Mouse (Mus musculus) forebrain, embryonic 13.5 days (tissue): ENCODE data around the gene Uba6. TPM values are rescaled to one million over a fixed set of nuclear protein-coding genes. Genes with fewer than 3 reads are reported as not detected.
A peak's percentile ranks its signal among the peaks of the same experiment; 100 is the strongest.

Experiments
- ATAC-seq: fragments of 200-750 bp; cut with Nextera tagmentation; 2 replicates; pipeline ENCODE4 v1.8.0; 2017
- H3K27ac ChIP-seq: fragments of 300-500 bp; sonication (generic); 2 replicates; pipeline ENCODE4 v1.5.1; 2015; ENCODE audit warnings: inconsistent platforms, mild to moderate bottlenecking, moderate library complexity
- H3K27me3 ChIP-seq: fragments of 300-500 bp; sonication (generic); 2 replicates; pipeline ENCODE4 v1.6.1; 2015; ENCODE audit warnings: mild to moderate bottlenecking, inconsistent platforms
- H3K36me3 ChIP-seq: fragments of 300-500 bp; sonication (generic); 2 replicates; pipeline ENCODE4 v1.6.1; 2015; ENCODE audit warnings: mild to moderate bottlenecking, inconsistent platforms; ENCODE audit not compliant: poor library complexity, severe bottlenecking
- H3K4me1 ChIP-seq: fragments of 300-500 bp; sonication (generic); 2 replicates; pipeline ENCODE4 v1.6.1; 2015; ENCODE audit warnings: inconsistent platforms
- H3K4me2 ChIP-seq: fragments of 300-500 bp; sonication (generic); 2 replicates; pipeline ENCODE4 v1.6.1; 2015; ENCODE audit warnings: inconsistent platforms, mild to moderate bottlenecking, moderate library complexity
- H3K4me3 ChIP-seq: fragments of 300-500 bp; sonication (generic); 2 replicates; pipeline ENCODE4 v1.5.1; 2015; ENCODE audit warnings: mild to moderate bottlenecking, inconsistent platforms
- H3K9ac ChIP-seq: fragments of 300-500 bp; sonication (generic); 2 replicates; pipeline ENCODE4 v1.6.1; 2015; ENCODE audit warnings: mild to moderate bottlenecking, inconsistent platforms
- H3K9me3 ChIP-seq: fragments of 300-500 bp; sonication (generic); replicated peaks from 2 replicates; pipeline ENCODE4 v1.6.1; 2016; ENCODE audit warnings: inconsistent platforms
- WGBS: fragments of 180-500 bp; shearing (Covaris S2); methylation state at CpG from one replicate; pipeline ENCODE4 v1.1.7; 2015; 5-methylcytosine and 5-hydroxymethylcytosine counted together
- polyA plus RNA-seq: library from polyadenylated mRNA; unstranded; fragments of >200 nt; fragmentation: Nextera tagmentation; extraction: Ambion mirVana; gene quantifications from 2 replicates; pipeline ENCODE4 v1.2.1, GENCODE M21; 2015

The Uba6 gene
- polyA plus RNA-seq, 1 experiment from 2014 or later: 12.8 TPM

- no peaks in the 10 kb centered on the region for H3K36me3 ChIP-seq
- no peaks in the 10 kb centered on the region for H3K27me3 ChIP-seq
- no peak for ATAC-seq
- no peak overlapping the region for H3K27ac ChIP-seq
- peaks cover 5% of the 10 kb centered on the region for H3K4me1 ChIP-seq
- H3K9me3 ChIP-seq: no peaks in the 10 kb centered on the region
- no peak overlapping the region for H3K9ac ChIP-seq
- H3K4me2 ChIP-seq: no peak overlapping the region
- no peak overlapping the region for H3K4me3 ChIP-seq
- WGBS: 79% methylated on average over 6 of the region's 6 CpGs
Measured at GRCm38 (mm10) chr5:86069121-86069520, 103.5 kb downstream of the Uba6 start.

DNA sequence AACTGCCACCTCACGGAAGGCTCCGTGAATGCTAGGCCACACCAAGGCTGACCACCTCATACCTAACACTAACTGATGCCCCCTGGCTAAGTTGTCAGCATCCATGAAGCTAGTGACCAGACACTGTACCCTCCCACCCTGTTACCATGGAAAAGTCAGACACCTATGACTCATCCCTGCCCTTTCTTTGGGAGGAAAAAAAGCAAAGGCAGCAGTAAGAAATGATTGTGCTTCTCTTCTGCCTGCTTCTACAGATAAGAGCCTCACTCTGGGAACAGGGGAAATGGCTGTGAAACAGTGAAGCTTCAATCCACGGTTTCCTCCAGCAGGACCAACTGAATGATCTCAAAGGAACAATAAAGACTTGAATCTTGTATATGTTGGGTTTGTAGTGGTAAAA, 104.2 kb downstream of the Uba6 start:
- Histone ChIP-seq H3K9ac (no peak overlapping the region), H3K36me3 (no peaks in the 10 kb centered on the region), H3K27me3 (no peaks in the 10 kb centered on the region), H3K4me3 (no peak overlapping the region), H3K4me2 (no peak overlapping the region), H3K27ac (no peak overlapping the region), H3K9me3 (no peaks in the 10 kb centered on the region), H3K4me1 (peaks cover 11% of the 10 kb centered on the region)
- no peak for ATAC-seq
- WGBS: 88% methylated on average over 3 of the region's 3 CpGs

- Histone ChIP-seq H3K9me3 (no peaks in the 10 kb centered on the region), H3K4me1 (peaks cover 17% of the 10 kb centered on the region), H3K27me3 (no peaks in the 10 kb centered on the region), H3K4me2 (peak overlapping the region; percentile 63), H3K27ac (no peak overlapping the region), H3K4me3 (peak overlapping the region; percentile 83), H3K36me3 (no peaks in the 10 kb centered on the region), H3K9ac (peak overlapping the region; percentile 43)
- 1% methylated on average over 17 of the region's 17 CpGs for WGBS
- ATAC-seq: peak; percentile 52
Measured at GRCm38 (mm10) chr5:86066551-86066929, 106.1 kb downstream of the Uba6 start.

DNA sequence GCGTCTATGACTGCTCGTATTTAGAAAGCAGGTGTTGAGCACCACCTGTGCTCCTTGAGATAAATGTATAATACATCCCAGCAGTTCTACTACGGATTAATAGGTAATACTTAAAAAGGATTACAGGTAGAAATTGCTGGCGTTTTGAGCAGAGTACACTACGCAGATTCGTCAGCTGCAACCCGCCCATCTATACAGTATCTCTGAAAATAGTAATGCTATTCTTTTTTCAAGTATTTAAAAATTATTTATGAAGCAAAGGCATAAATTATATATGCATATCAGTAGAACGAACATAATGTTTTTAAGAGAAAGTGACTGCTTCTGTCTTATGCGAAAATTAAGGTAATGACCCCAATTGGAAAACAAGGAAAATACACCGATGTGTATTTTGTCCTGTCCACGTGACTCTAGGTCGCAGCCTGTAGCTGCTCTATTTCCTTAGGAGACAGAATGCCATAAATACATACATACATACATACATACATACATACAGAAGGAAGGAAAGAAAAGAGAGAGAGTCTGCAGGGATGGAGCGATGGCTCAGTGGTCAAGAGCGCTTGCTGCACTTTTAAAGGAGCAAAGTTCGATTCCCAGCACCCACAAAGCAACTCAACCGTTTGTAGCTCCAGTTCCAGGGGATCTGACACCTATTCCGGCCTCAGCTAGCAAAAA, 106.6 kb downstream of the Uba6 start:
- peak overlapping the region; percentile 75 for H3K27ac ChIP-seq
- under 1% methylated on average over 17 of the region's 17 CpGs for WGBS
- no peaks in the 10 kb centered on the region for H3K36me3 ChIP-seq
- peak overlapping the region; percentile 83 for H3K4me3 ChIP-seq
- H3K4me2 ChIP-seq: peak overlapping the region; percentile 63
- H3K9me3 ChIP-seq: no peaks in the 10 kb centered on the region
- H3K27me3 ChIP-seq: no peaks in the 10 kb centered on the region
- H3K9ac ChIP-seq: peak overlapping the region; percentile 51
- peaks cover 17% of the 10 kb centered on the region for H3K4me1 ChIP-seq
- ATAC-seq: peak; percentile 34

DNA sequence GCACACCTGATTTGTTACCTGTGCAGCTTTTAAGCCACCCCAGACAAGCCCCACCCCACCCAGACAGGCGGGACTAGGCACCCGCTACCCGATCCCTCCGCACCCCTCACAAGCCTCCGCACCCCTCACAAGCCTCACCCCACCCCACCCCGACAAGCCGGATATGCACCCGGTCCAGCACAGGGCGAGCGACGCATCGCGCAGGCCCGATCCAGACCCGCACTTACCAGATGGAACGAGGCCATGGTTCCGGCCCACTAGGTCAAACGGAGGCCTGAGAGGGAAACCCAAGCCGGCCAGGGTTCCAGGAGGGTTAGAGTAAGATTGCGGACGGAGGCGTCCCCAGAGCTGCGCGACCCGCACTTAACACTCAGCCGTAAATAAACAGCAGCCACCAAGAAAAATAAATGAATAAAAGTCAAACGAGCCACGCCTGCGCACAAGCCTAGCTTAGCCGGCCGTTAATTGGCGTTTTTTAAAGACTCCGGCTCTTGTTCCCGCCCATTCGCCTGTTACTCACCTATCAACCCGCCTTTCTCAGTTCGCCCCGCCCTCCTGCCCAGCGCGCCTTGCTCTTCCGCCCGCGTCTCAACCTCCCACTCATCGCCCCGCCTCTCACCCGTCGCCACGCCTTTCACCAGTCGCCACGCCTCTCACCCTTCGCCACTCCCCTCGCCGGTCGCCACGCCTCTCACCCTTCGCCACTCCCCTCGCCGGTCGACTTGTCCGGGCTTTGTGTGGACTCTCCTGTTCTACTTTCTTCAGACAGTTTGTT, 107.3 kb downstream of the Uba6 start, which contains the start of gene Cenpc1:
Gene Cenpc1, minus strand, starts transcription at position 483 of the 775 bp plus-strand sequence.
- Histone ChIP-seq H3K9ac (peak within 1 kb of the TSS; percentile 81), H3K4me3 (peak within 1 kb of the TSS; percentile 83), H3K4me2 (peak within 1 kb of the TSS; percentile 63), H3K4me1 (peaks cover 17% of the 10 kb centered on the region), H3K36me3 (no peaks in the 10 kb centered on the region), H3K27ac (peak within 1 kb of the TSS; percentile 87), H3K9me3 (no peaks in the 10 kb centered on the region), H3K27me3 (no peaks in the 10 kb centered on the region)
- WGBS: under 1% methylated on average over 60 of the region's 60 CpGs
- peak; percentile 94 for ATAC-seq

GRCm38 (mm10) chr5:86063501-86063900, 109.1 kb downstream of the Uba6 start:
- Histone ChIP-seq H3K4me2 (peak overlapping the region; percentile 63), H3K27ac (no peak overlapping the region), H3K36me3 (peaks cover 4% of the 10 kb centered on the region; the same call in 1 of the 2 replicates), H3K9me3 (no peaks in the 10 kb centered on the region), H3K27me3 (no peaks in the 10 kb centered on the region), H3K4me3 (peak overlapping the region; percentile 83), H3K9ac (no peak overlapping the region), H3K4me1 (peaks cover 17% of the 10 kb centered on the region)
- 100% methylated on average over 1 of the region's 1 CpGs for WGBS
- ATAC-seq: no peak

Other genes with a start within 250 kb of the Uba6 start
- 49.5 and 51.6 TPM in 2 replicates for gene Cenpc1, start 107.2 kb downstream of the Uba6 start, polyA plus RNA-seq
- 0.23 and 0.24 TPM in 2 replicates for gene Stap1, start 101.1 kb downstream of the Uba6 start, polyA plus RNA-seq
- not detected in 2 replicates for gene Gnrhr, start 25.1 kb upstream of the Uba6 start, polyA plus RNA-seq
- not detected in 2 replicates for gene Tmprss11c, start 116.5 kb upstream of the Uba6 start, polyA plus RNA-seq
- gene Tmprss11d, start 200.6 kb upstream of the Uba6 start, polyA plus RNA-seq: not detected in 2 replicates